Mouse (Mus musculus): ENCODE results near the gene Pde4d. TPM values are rescaled to one million over a fixed set of nuclear protein-coding genes. Genes with fewer than 3 reads are reported as not detected.

The Pde4d gene
- total and polyA plus RNA-seq, 3 experiments: 3.6 to 71.4 (median 38.5) TPM

Small RNA genes within 50 kb of the gene (microRNA-seq; reads per million reads assigned to microRNA genes)
- 0 reads per million in 2 experiments for gene Mir1904
- 0.44 to 0.83 reads per million in 2 experiments for gene Mir582

Other genes with a start within 250 kb of the Pde4d start
- gene Elovl7, start 235.5 kb upstream of the Pde4d start, total RNA-seq (2021): 1 to 10 TPM; 2.7 to 3.4 TPM
- 0.16 and 0.31 TPM in 2 replicates for gene Elovl7, start 235.5 kb upstream of the Pde4d start, polyA plus RNA-seq (2012; rRNA removed)
- under 1 TPM; 0.46 to 0.83 TPM for gene Depdc1b, start 133.6 kb upstream of the Pde4d start, total RNA-seq (2021)
- 0.08 TPM in 1 of 2 replicates, not detected in the other for gene Depdc1b, start 133.6 kb upstream of the Pde4d start, polyA plus RNA-seq (2012; rRNA removed)